Mouse (Mus musculus): ENCODE measurements around the gene Ubl5.
"Not testable (repeated sequence)": the region's sequence is repeated elsewhere in the genome, so short reads cannot be mapped to it uniquely, and the experiment has no call there.

Ubl5 gene

GRCm38 (mm10) chr9:20657546-20657945 lies 14.9 kb downstream of the Ubl5 start:
- DNase-seq, result peak; percentile 74 to 80

- DNase-seq, result peak; percentile 91 to 93
Observed at GRCm38 (mm10) chr9:20662325-20662724, 19.6 kb downstream of the Ubl5 start.

- DNase-seq, result no peak
Observed at GRCm38 (mm10) chr9:20662874-20663273, 20.2 kb downstream of the Ubl5 start.

GRCm38 (mm10) chr9:20663956-20664355 lies 21.3 kb downstream of the Ubl5 start:
- peak; percentile 34 to 38 for DNase-seq

GRCm38 (mm10) chr9:20664366-20664765 lies 21.7 kb downstream of the Ubl5 start:
- DNase-seq, result peak; percentile 39 to 42

GRCm38 (mm10) chr9:20664982-20665637 lies 22.4 kb downstream of the Ubl5 start:
- DNase-seq, result no peak

- DNase-seq, result peak in 1 of 2 experiments; percentile 27
Observed at GRCm38 (mm10) chr9:20665925-20666324, 23.2 kb downstream of the Ubl5 start.

- peak in 1 of 2 experiments; percentile 15 for DNase-seq
Observed at GRCm38 (mm10) chr9:20666510-20667034, 23.9 kb downstream of the Ubl5 start.

GRCm38 (mm10) chr9:20668065-20668464 lies 25.4 kb downstream of the Ubl5 start:
- DNase-seq, result no peak

GRCm38 (mm10) chr9:20672047-20672446 lies 29.4 kb downstream of the Ubl5 start:
- peak in 1 of 2 experiments; percentile 22 for DNase-seq

- no peak for DNase-seq
Observed at GRCm38 (mm10) chr9:20677892-20678291, 35.2 kb downstream of the Ubl5 start.

- no peak for DNase-seq
Observed at GRCm38 (mm10) chr9:20680378-20680958, 37.8 kb downstream of the Ubl5 start.

- DNase-seq, result peak in 1 of 2 experiments; percentile 45
Observed at GRCm38 (mm10) chr9:20681546-20682388, 39.1 kb downstream of the Ubl5 start.

- peak in 1 of 2 experiments; percentile 59 for DNase-seq
Observed at GRCm38 (mm10) chr9:20682389-20682722, 39.7 kb downstream of the Ubl5 start.

GRCm38 (mm10) chr9:20685081-20685861 lies 42.6 kb downstream of the Ubl5 start:
- DNase-seq, result peak; percentile 41 to 42

- DNase-seq, result no peak
Observed at GRCm38 (mm10) chr9:20689403-20689802, 46.7 kb downstream of the Ubl5 start.

GRCm38 (mm10) chr9:20689913-20690312 lies 47.2 kb downstream of the Ubl5 start:
- DNase-seq, result no peak

GRCm38 (mm10) chr9:20690449-20690848 lies 47.8 kb downstream of the Ubl5 start:
- not testable (repeated sequence) for DNase-seq

GRCm38 (mm10) chr9:20692863-20693262 lies 50.2 kb downstream of the Ubl5 start:
- DNase-seq, result no peak

GRCm38 (mm10) chr9:20694721-20695235 lies 52.1 kb downstream of the Ubl5 start:
- peak; percentile 42 for DNase-seq

- DNase-seq, result no peak
Observed at GRCm38 (mm10) chr9:20696107-20696712, 53.5 kb downstream of the Ubl5 start.
